Mouse (Mus musculus): ENCODE results near the gene Stum. TPM values are rescaled to one million over a fixed set of nuclear protein-coding genes. Genes with fewer than 3 reads are reported as not detected.

Gene Stum
- total and polyA plus RNA-seq, 2 experiments = 0.09 to 0.22 TPM

DNA sequence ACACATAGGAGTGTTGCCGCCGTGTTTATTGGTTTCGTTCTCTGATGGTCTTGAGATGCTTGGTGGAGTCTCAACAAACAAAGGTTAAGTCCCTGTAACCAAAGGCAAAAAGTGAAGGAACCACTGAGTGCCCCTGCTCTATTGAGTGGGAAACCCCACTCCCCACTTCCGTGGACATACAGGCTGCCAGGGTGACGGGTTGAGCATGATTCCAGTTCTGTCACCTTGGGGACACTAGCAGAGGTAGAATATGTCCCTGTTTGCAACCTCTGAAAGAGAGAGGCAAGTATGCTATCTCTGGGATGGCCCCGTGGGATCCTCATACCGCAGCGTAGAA lies 80.0 kb downstream of the Stum start:
- Histone ChIP-seq H3K4me1 (ENCODE audit: control insufficient read depth, insufficient read depth, low read length) (peaks cover 25% of the 10 kb centered on the region), H3K27me3 (ENCODE audit: control insufficient read depth, insufficient read depth, low read length) (no peaks in the 10 kb centered on the region), H3K27ac (replicated peaks; ENCODE audit: insufficient read depth, low read depth, low read length) (peak overlapping the region; percentile 77), H3K36me3 (ENCODE audit: control insufficient read depth, insufficient read depth, low read length) (no peaks in the 10 kb centered on the region), H3K9ac (ENCODE audit: low read depth, low read length) (no peak overlapping the region), H3K79me2 (ENCODE audit: control insufficient read depth, insufficient read depth, low read length) (no peaks in the 10 kb centered on the region), H3K4me3 (ENCODE audit: insufficient read depth, low read depth, low read length) (no peak overlapping the region)
- TF ChIP-seq POLR2A (IDR thresholded peaks at IDR 0.05; ENCODE audit: extremely low read depth, insufficient read depth, low read length) (no peak), CTCF (IDR thresholded peaks at IDR 0.05; ENCODE audit: low read depth, low read length) (no peak)
- WGBS = 74% methylated on average over 8 of the region's 8 CpGs
- no peak for DNase-seq (ENCODE audit: extremely low read depth, low read depth, low spot score)

DNA sequence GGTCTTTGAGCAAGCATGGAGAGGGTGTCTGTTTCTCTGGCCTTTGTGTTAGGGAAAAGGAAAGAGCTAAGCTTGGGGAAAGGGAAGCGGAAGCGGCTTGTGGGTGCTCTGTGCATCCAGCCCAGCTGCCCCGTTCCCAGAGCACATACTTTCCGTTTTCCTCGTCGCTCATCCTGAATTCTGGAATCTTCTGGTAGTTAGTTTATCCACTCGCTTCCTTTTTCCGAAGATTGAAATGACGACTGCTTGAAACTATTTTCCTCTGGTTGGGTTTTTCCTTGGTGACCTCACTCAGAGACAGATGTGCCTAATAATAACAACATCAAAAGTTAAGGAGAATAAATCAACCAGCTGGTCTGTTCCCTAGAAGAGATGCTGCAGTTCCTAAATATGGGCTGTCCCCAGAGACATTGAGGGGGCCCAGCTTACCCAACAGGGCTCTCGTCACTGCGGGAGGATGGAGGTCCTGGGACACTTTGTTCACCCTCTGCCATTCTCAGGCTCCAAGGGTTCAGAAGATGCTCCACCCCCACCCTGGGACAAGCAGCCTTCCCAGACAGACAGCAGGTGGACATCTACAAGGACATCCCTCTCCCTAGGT lies 80.7 kb downstream of the Stum start:
- 65% methylated on average over 11 of the region's 11 CpGs for WGBS
- Histone ChIP-seq H3K4me3 (ENCODE audit: insufficient read depth, low read depth, low read length) (no peak overlapping the region), H3K4me1 (ENCODE audit: control insufficient read depth, insufficient read depth, low read length) (peaks cover 20% of the 10 kb centered on the region), H3K79me2 (ENCODE audit: control insufficient read depth, insufficient read depth, low read length) (no peaks in the 10 kb centered on the region), H3K36me3 (ENCODE audit: control insufficient read depth, insufficient read depth, low read length) (no peaks in the 10 kb centered on the region), H3K27ac (replicated peaks; ENCODE audit: insufficient read depth, low read depth, low read length) (peak overlapping the region; percentile 77), H3K27me3 (ENCODE audit: control insufficient read depth, insufficient read depth, low read length) (no peaks in the 10 kb centered on the region), H3K9ac (ENCODE audit: low read depth, low read length) (no peak overlapping the region)
- TF ChIP-seq CTCF (IDR thresholded peaks at IDR 0.05; ENCODE audit: low read depth, low read length) (no peak), POLR2A (IDR thresholded peaks at IDR 0.05; ENCODE audit: extremely low read depth, insufficient read depth, low read length) (no peak)
- no peak for DNase-seq (ENCODE audit: extremely low read depth, low read depth, low spot score)

DNA sequence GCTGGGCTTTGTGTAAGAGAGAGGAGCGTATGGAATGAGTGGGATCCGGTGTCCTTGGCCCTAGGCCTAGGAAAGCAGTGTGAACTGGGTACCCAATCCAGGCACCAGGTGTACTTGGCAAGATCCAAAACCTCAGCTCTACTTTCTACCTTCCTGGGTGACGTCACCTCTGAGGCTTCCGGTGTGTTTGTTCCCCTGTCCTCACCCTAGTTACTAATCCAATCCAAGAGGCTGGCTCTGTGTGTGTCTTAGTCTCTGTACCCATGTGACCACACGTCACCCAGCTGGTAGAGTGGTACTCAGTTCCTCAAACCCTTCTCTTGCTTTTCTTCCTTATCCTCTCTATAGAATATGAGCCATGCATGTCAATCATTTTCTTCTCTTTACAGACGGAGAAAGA lies 81.6 kb downstream of the Stum start:
- WGBS = 77% methylated on average over 6 of the region's 6 CpGs
- TF ChIP-seq POLR2A (IDR thresholded peaks at IDR 0.05; ENCODE audit: extremely low read depth, insufficient read depth, low read length) (no peak), CTCF (IDR thresholded peaks at IDR 0.05; ENCODE audit: low read depth, low read length) (no peak)
- no peak for DNase-seq (ENCODE audit: extremely low read depth, low read depth, low spot score)
- no peaks in the 10 kb centered on the region for H3K36me3 ChIP-seq (ENCODE audit: control insufficient read depth, insufficient read depth, low read length)
- H3K79me2 ChIP-seq (ENCODE audit: control insufficient read depth, insufficient read depth, low read length) = no peaks in the 10 kb centered on the region
- no peak overlapping the region for H3K27ac ChIP-seq (replicated peaks; ENCODE audit: insufficient read depth, low read depth, low read length)
- no peak overlapping the region for H3K9ac ChIP-seq (ENCODE audit: low read depth, low read length)
- no peaks in the 10 kb centered on the region for H3K27me3 ChIP-seq (ENCODE audit: control insufficient read depth, insufficient read depth, low read length)
- peaks cover 16% of the 10 kb centered on the region for H3K4me1 ChIP-seq (ENCODE audit: control insufficient read depth, insufficient read depth, low read length)
- H3K4me3 ChIP-seq (ENCODE audit: insufficient read depth, low read depth, low read length) = no peak overlapping the region

DNA sequence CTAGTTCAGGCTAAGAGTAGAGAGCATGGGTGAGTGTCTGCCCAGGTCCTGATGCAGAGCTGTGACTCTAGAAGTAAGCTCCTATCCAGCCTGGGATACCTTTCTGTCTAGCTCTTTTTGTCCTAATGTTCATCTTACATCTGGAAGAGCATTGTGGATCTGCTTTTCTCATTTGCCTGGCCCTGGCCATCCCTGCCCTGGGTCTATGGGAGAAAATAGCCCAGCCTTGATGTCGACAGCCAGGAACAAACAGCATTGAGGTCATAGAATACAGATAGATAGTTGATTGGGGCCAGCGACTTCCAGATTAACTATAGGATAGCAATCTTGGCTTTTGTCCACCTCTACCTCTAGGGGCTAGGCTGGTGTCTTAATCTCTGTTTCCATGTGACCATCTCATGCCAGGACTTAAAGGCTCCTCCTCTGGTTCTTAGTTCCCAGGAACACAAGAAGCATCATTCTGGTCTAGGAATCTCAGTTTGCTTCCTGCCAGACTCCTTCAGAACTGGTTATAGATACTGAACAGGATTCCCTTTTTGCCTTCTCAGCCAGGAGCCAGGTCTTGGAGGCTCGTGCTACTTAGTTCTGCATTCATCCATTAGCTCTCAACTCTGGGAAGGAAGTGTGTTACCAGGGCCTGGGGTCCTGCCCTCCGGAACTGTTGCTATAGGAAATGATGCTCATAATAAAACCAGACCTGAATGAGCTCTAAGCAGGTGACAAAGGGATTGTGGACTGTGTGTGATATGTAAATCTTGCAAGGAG lies 82.4 kb downstream of the Stum start:
- DNase-seq (ENCODE audit: extremely low read depth, low read depth, low spot score) = no peak
- H3K27ac ChIP-seq (replicated peaks; ENCODE audit: insufficient read depth, low read depth, low read length) = no peak overlapping the region
- H3K4me1 ChIP-seq (ENCODE audit: control insufficient read depth, insufficient read depth, low read length) = peaks cover 14% of the 10 kb centered on the region
- WGBS = 62% methylated on average over 4 of the region's 4 CpGs
- no peaks in the 10 kb centered on the region for H3K79me2 ChIP-seq (ENCODE audit: control insufficient read depth, insufficient read depth, low read length)
- no peaks in the 10 kb centered on the region for H3K36me3 ChIP-seq (ENCODE audit: control insufficient read depth, insufficient read depth, low read length)
- H3K27me3 ChIP-seq (ENCODE audit: control insufficient read depth, insufficient read depth, low read length) = no peaks in the 10 kb centered on the region
- TF ChIP-seq POLR2A (IDR thresholded peaks at IDR 0.05; ENCODE audit: extremely low read depth, insufficient read depth, low read length) = no peak
- no peak overlapping the region for H3K4me3 ChIP-seq (ENCODE audit: insufficient read depth, low read depth, low read length)
- no peak overlapping the region for H3K9ac ChIP-seq (ENCODE audit: low read depth, low read length)

DNA sequence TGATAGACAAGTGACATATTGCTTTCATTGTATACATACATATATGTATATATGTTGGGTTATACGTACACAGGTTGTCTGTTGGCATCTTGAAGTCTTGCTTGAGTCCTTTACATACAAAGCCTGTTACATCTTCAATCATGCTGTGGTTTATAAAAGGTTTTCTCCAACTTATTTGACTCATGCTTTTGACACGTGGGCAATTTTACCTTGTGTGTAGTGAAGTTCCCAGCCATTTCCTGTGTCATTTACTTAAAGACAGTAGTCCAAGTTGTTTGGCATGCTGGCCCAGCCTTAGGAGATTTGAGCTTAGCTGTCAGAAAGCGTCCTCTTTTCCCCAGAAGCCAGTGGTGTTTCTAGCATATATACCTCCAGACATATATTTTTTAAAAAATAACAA lies 84.9 kb downstream of the Stum start:
- no peak overlapping the region for H3K9ac ChIP-seq (ENCODE audit: low read depth, low read length)
- H3K27ac ChIP-seq (replicated peaks; ENCODE audit: insufficient read depth, low read depth, low read length) = no peak overlapping the region
- H3K27me3 ChIP-seq (ENCODE audit: control insufficient read depth, insufficient read depth, low read length) = no peaks in the 10 kb centered on the region

DNA sequence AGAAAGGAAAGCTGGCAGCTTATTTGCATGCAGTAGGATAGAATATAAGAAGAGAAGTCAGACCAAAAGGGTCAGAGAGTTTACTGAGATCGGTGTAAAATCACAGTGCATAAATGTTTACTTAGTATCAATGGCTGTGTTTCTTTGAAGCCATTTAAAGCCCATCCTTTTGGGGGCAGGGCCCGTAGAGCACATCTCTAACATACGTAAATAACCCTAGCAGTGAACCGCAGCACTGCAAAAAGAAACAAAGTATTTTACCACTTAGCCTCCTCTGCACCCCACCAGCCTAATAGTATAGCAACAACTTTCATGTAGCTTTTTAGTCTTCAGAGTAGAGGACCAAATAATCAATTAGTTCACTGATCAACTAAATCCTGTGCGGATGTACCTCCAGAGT lies 85.6 kb downstream of the Stum start:
- 55% methylated on average over 5 of the region's 5 CpGs for whole genome bisulfite sequencing
- Histone ChIP-seq H3K79me2 (ENCODE audit: control insufficient read depth, insufficient read depth, low read length) (no peaks in the 10 kb centered on the region), H3K27ac (replicated peaks; ENCODE audit: insufficient read depth, low read depth, low read length) (no peak overlapping the region), H3K4me3 (ENCODE audit: insufficient read depth, low read depth, low read length) (no peak overlapping the region), H3K9ac (ENCODE audit: low read depth, low read length) (no peak overlapping the region), H3K27me3 (ENCODE audit: control insufficient read depth, insufficient read depth, low read length) (no peaks in the 10 kb centered on the region), H3K36me3 (ENCODE audit: control insufficient read depth, insufficient read depth, low read length) (no peaks in the 10 kb centered on the region), H3K4me1 (ENCODE audit: control insufficient read depth, insufficient read depth, low read length) (peaks cover 5% of the 10 kb centered on the region; the same call in 1 of the 2 replicates)
- DNase-seq (ENCODE audit: extremely low read depth, low read depth, low spot score) = no peak
- TF ChIP-seq CTCF (IDR thresholded peaks at IDR 0.05; ENCODE audit: low read depth, low read length) = no peak
- no peak for TF ChIP-seq POLR2A (IDR thresholded peaks at IDR 0.05; ENCODE audit: extremely low read depth, insufficient read depth, low read length)

More for the DNA sequence above, 84.9 kb downstream of the Stum start:
- DNase-seq (ENCODE audit: extremely low read depth, low read depth, low spot score) = no peak
- H3K4me3 ChIP-seq (ENCODE audit: insufficient read depth, low read depth, low read length) = no peak overlapping the region
- TF ChIP-seq POLR2A (IDR thresholded peaks at IDR 0.05; ENCODE audit: extremely low read depth, insufficient read depth, low read length) = no peak
- H3K36me3 ChIP-seq (ENCODE audit: control insufficient read depth, insufficient read depth, low read length) = no peaks in the 10 kb centered on the region
- H3K79me2 ChIP-seq (ENCODE audit: control insufficient read depth, insufficient read depth, low read length) = no peaks in the 10 kb centered on the region
- peaks cover 10% of the 10 kb centered on the region for H3K4me1 ChIP-seq (ENCODE audit: control insufficient read depth, insufficient read depth, low read length)
- 76% methylated on average over 3 of the region's 3 CpGs for WGBS
